Mouse (Mus musculus): ENCODE results near the gene Lasp1.
"Not testable (repeated sequence)": the region's sequence is repeated elsewhere in the genome, so short reads cannot be mapped to it uniquely, and the experiment has no call there.

Lasp1 gene

GRCm38 (mm10) chr11:97829365-97829764, 30.6 kb downstream of the Lasp1 start:
- no peak for DNase-seq (ENCODE audit: low read depth, low spot score)

GRCm38 (mm10) chr11:97829913-97830476, 31.2 kb downstream of the Lasp1 start:
- DNase-seq (ENCODE audit: low read depth, low spot score): no peak

- DNase-seq (ENCODE audit: low read depth, low spot score): no peak
Measured at GRCm38 (mm10) chr11:97830501-97830900, 31.7 kb downstream of the Lasp1 start.

- DNase-seq (ENCODE audit: low read depth, low spot score): no peak
Measured at GRCm38 (mm10) chr11:97832001-97832400, 33.2 kb downstream of the Lasp1 start.

GRCm38 (mm10) chr11:97833352-97833751, 34.6 kb downstream of the Lasp1 start:
- DNase-seq (ENCODE audit: low read depth, low spot score): no peak

- DNase-seq (ENCODE audit: low read depth, low spot score): no peak
Measured at GRCm38 (mm10) chr11:97836541-97836940, 37.7 kb downstream of the Lasp1 start.

GRCm38 (mm10) chr11:97837051-97837450, 38.3 kb downstream of the Lasp1 start:
- DNase-seq (ENCODE audit: low read depth, low spot score): not testable (repeated sequence)

GRCm38 (mm10) chr11:97837641-97838149, 38.9 kb downstream of the Lasp1 start:
- DNase-seq (ENCODE audit: low read depth, low spot score): no peak

GRCm38 (mm10) chr11:97838779-97839440, 40.1 kb downstream of the Lasp1 start:
- no peak for DNase-seq (ENCODE audit: low read depth, low spot score)

- DNase-seq (ENCODE audit: low read depth, low spot score): no peak
Measured at GRCm38 (mm10) chr11:97839441-97840134, 40.8 kb downstream of the Lasp1 start.

GRCm38 (mm10) chr11:97840135-97840490, 41.3 kb downstream of the Lasp1 start:
- no peak for DNase-seq (ENCODE audit: low read depth, low spot score)

GRCm38 (mm10) chr11:97840539-97840954, 41.7 kb downstream of the Lasp1 start, which contains the start of gene B230217C12Rik:
Gene B230217C12Rik (plus strand): TSS chr11:97840780.
- DNase-seq (ENCODE audit: low read depth, low spot score): no peak

GRCm38 (mm10) chr11:97840991-97841661, 42.3 kb downstream of the Lasp1 start:
- DNase-seq (ENCODE audit: low read depth, low spot score): no peak

GRCm38 (mm10) chr11:97842001-97842400, 43.2 kb downstream of the Lasp1 start:
- DNase-seq (ENCODE audit: low read depth, low spot score): no peak

GRCm38 (mm10) chr11:97850367-97850766, 51.6 kb downstream of the Lasp1 start:
- no peak for DNase-seq (ENCODE audit: low read depth, low spot score)

- no peak for DNase-seq (ENCODE audit: low read depth, low spot score)
Measured at GRCm38 (mm10) chr11:97851601-97852000, 52.8 kb downstream of the Lasp1 start.

GRCm38 (mm10) chr11:97855473-97855872, 56.7 kb downstream of the Lasp1 start:
- no peak for DNase-seq (ENCODE audit: low read depth, low spot score)

GRCm38 (mm10) chr11:97862148-97862547, 63.3 kb downstream of the Lasp1 start:
- DNase-seq (ENCODE audit: low read depth, low spot score): no peak

- no peak for DNase-seq (ENCODE audit: low read depth, low spot score)
Measured at GRCm38 (mm10) chr11:97865421-97865820, 66.6 kb downstream of the Lasp1 start.

GRCm38 (mm10) chr11:97866091-97866888, 67.5 kb downstream of the Lasp1 start:
- no peak for DNase-seq (ENCODE audit: low read depth, low spot score)

GRCm38 (mm10) chr11:97867591-97867990, 68.8 kb downstream of the Lasp1 start:
- no peak for DNase-seq (ENCODE audit: low read depth, low spot score)
